Comparison of ENCODE assay signal across 17 mouse cellular contexts in genomic region chr6:144298641-144299502, GRCm38 (mm10).
DNase-seq lines count a peak whose midpoint lies in the region; ATAC-seq lines count a peak whose summit lies in the region.
"Had no signal": no experiment of that assay in that cellular context is flagged by ENCODE, and none has a peak within 500 bp of the region (broad histone marks: within the 10 kb centered on the region; RNA-seq: fewer than 3 reads in every experiment).

No protein-coding gene starts in this region.

- no peak overlapping the region for H3K4me3 ChIP-seq in kidney, embryonic 16.5 days (ENCODE audit: low read length)
- no peak overlapping the region for H3K4me3 ChIP-seq in embryonic facial prominence, embryonic 10.5 days
- no peak overlapping the region for H3K4me3 ChIP-seq in limb, embryonic 15.5 days
- H3K4me3 ChIP-seq: hindbrain, embryonic 13.5 days; midbrain, embryonic 12.5 days had no signal

- ATAC-seq in kidney, embryonic 16.5 days (ENCODE audit: low FRiP score, low TSS enrichment): no peak
- ATAC-seq in limb, embryonic 15.5 days (ENCODE audit: insufficient number of reproducible peaks, low FRiP score, low TSS enrichment, low read depth): no peak
- no peak for ATAC-seq in megakaryocyte, adult 5-6 weeks (ENCODE audit: poor library complexity, severe bottlenecking)
- ATAC-seq: Patski had no signal

- DNase-seq in kidney, postnatal 10 days: no peak
- peak; percentile 66 for DNase-seq in ZHBTc4 (ENCODE audit: low read depth, low spot score)
- DNase-seq in embryonic facial prominence, embryonic 10.5 days (ENCODE audit: low spot score): peak; percentile 26
- no peak for DNase-seq in gastrocnemius, postnatal 36 days
- DNase-seq: adrenal gland, adult 2 months; cerebellum, adult 9-10 months; heart, adult 18-20 months; kidney, adult 2 months; thymus, postnatal 25 days had no signal

- peaks cover 11% of the 10 kb centered on the region; the same call in 1 of the 2 replicates for H3K4me1 ChIP-seq in kidney, embryonic 16.5 days (ENCODE audit: insufficient read depth, low read length)
- peaks cover 15% of the 10 kb centered on the region for H3K4me1 ChIP-seq in embryonic facial prominence, embryonic 10.5 days
- peaks cover 10% of the 10 kb centered on the region for H3K4me1 ChIP-seq in limb, embryonic 15.5 days
- H3K4me1 ChIP-seq: hindbrain, embryonic 13.5 days had no signal

- H3K36me3 ChIP-seq in kidney, embryonic 16.5 days (ENCODE audit: insufficient read depth, low read length): no peaks in the 10 kb centered on the region
- 0 out of 2 replicates have a peak, but pooled peaks cover 2% of the 10 kb centered on the region for H3K36me3 ChIP-seq in embryonic facial prominence, embryonic 10.5 days (replicated peaks)
- no peaks in the 10 kb centered on the region for H3K36me3 ChIP-seq in limb, embryonic 15.5 days
- H3K36me3 ChIP-seq: midbrain, embryonic 12.5 days had no signal

- intact Hi-C loops in gastrocnemius, postnatal 36 days (cut with DNase I): no loop called here

- 0 out of 2 replicates have a peak overlapping the region, but pooled peaks have one; percentile 6 for H3K4me2 ChIP-seq in kidney, embryonic 16.5 days (replicated peaks; ENCODE audit: low read depth, low read length)
- peak overlapping the region; percentile 28 for H3K4me2 ChIP-seq in limb, embryonic 15.5 days
- H3K4me2 ChIP-seq: hindbrain, embryonic 13.5 days; midbrain, embryonic 12.5 days had no signal

- H3K27ac ChIP-seq in kidney, embryonic 16.5 days (ENCODE audit: low read length): no peak overlapping the region
- 0 out of 2 replicates have a peak overlapping the region, but pooled peaks have one; percentile 1 for H3K27ac ChIP-seq in embryonic facial prominence, embryonic 10.5 days (replicated peaks)
- H3K27ac ChIP-seq in limb, embryonic 15.5 days: no peak overlapping the region
- H3K27ac ChIP-seq: hindbrain, embryonic 13.5 days; liver, embryonic 14.5 days; midbrain, embryonic 12.5 days had no signal

- peaks cover 15% of the 10 kb centered on the region for H3K9me3 ChIP-seq in kidney, embryonic 16.5 days (ENCODE audit: low read length)
- H3K9me3 ChIP-seq in embryonic facial prominence, embryonic 10.5 days: peaks cover 12% of the 10 kb centered on the region; the same call in 1 of the 2 replicates
- peaks cover 5% of the 10 kb centered on the region; the same call in 1 of the 2 replicates for H3K9me3 ChIP-seq in limb, embryonic 15.5 days

- H3K9ac ChIP-seq in kidney, embryonic 16.5 days (replicated peaks; ENCODE audit: low read length): no peak overlapping the region
- no peak overlapping the region for H3K9ac ChIP-seq in limb, embryonic 15.5 days
- H3K9ac ChIP-seq: hindbrain, embryonic 13.5 days; liver, embryonic 14.5 days; midbrain, embryonic 12.5 days had no signal

- 64% methylated on average over 23 of the region's 23 CpGs for WGBS in kidney, embryonic 16.5 days
- 75% methylated on average over 23 of the region's 23 CpGs for WGBS in embryonic facial prominence, embryonic 10.5 days
- 37% methylated on average over 23 of the region's 23 CpGs for WGBS in limb, embryonic 15.5 days

- no peaks in the 10 kb centered on the region for H3K27me3 ChIP-seq in kidney, embryonic 16.5 days (ENCODE audit: insufficient read depth, low read length)
- H3K27me3 ChIP-seq in embryonic facial prominence, embryonic 10.5 days (replicated peaks; ENCODE audit: low read depth, poor library complexity, severe bottlenecking): 0 out of 2 replicates have a peak, but pooled peaks cover 4% of the 10 kb centered on the region
- peaks cover 8% of the 10 kb centered on the region; the same call in 1 of the 2 replicates for H3K27me3 ChIP-seq in limb, embryonic 15.5 days
- H3K27me3 ChIP-seq: CH12.LX; hindbrain, embryonic 13.5 days; midbrain, embryonic 12.5 days; Patski had no signal

Comparison
In these comparisons a context has a peak if more than half of its experiments do, and no peak if none do; other contexts are left out.
1. DNase-seq: peak in ZHBTc4 (single experiment) and embryonic facial prominence, embryonic 10.5 days (single experiment); none in kidney, postnatal 10 days (single experiment) and gastrocnemius, postnatal 36 days (0 of 2).